Mouse (Mus musculus): ENCODE measurements at regions not wholly inside any gene's neighbourhood (a gene's known extent, or its start where the extent isn't known, plus 50 kb on each side); places are given as distances from the start of the nearest gene placed in this dataset.
"Not testable (repeated sequence)": the region's sequence is repeated elsewhere in the genome, so short reads cannot be mapped to it uniquely, and the experiment has no call there.

GRCm38 (mm10) chr3:60798862-60799261 is 203.7 kb upstream of the P2ry1 start:
- no peak for DNase-seq (ENCODE audit: low read depth, low spot score)

- no peak for DNase-seq (ENCODE audit: low read depth, low spot score)
Observed at GRCm38 (mm10) chr3:60804711-60805293, 197.8 kb upstream of the P2ry1 start.

GRCm38 (mm10) chr3:60811924-60812323 is 190.7 kb upstream of the P2ry1 start:
- no peak for DNase-seq (ENCODE audit: low read depth, low spot score)

- no peak for DNase-seq (ENCODE audit: low read depth, low spot score)
Observed at GRCm38 (mm10) chr3:60813485-60813884, 189.1 kb upstream of the P2ry1 start.

GRCm38 (mm10) chr3:60819684-60820281 is 182.8 kb upstream of the P2ry1 start:
- peak; percentile 33 for DNase-seq (ENCODE audit: low read depth, low spot score)

- DNase-seq (ENCODE audit: low read depth, low spot score): peak; percentile 5
Observed at GRCm38 (mm10) chr3:60821463-60821862, 181.1 kb upstream of the P2ry1 start.

GRCm38 (mm10) chr3:60826759-60827158 is 175.8 kb upstream of the P2ry1 start:
- no peak for DNase-seq (ENCODE audit: low read depth, low spot score)

- no peak for DNase-seq (ENCODE audit: low read depth, low spot score)
Observed at GRCm38 (mm10) chr3:60832385-60832784, 170.2 kb upstream of the P2ry1 start.

- DNase-seq (ENCODE audit: low read depth, low spot score): no peak
Observed at GRCm38 (mm10) chr3:60841895-60842294, 160.7 kb upstream of the P2ry1 start.

- DNase-seq (ENCODE audit: low read depth, low spot score): no peak
Observed at GRCm38 (mm10) chr3:60845293-60845692, 157.3 kb upstream of the P2ry1 start.

GRCm38 (mm10) chr3:60848437-60848836 is 154.2 kb upstream of the P2ry1 start:
- no peak for DNase-seq (ENCODE audit: low read depth, low spot score)

- no peak for DNase-seq (ENCODE audit: low read depth, low spot score)
Observed at GRCm38 (mm10) chr3:60853773-60854172, 148.8 kb upstream of the P2ry1 start.

- no peak for DNase-seq (ENCODE audit: low read depth, low spot score)
Observed at GRCm38 (mm10) chr3:60855734-60856133, 146.9 kb upstream of the P2ry1 start.

- DNase-seq (ENCODE audit: low read depth, low spot score): no peak
Observed at GRCm38 (mm10) chr3:60858474-60859118, 144.0 kb upstream of the P2ry1 start.

GRCm38 (mm10) chr3:60859119-60859515 is 143.5 kb upstream of the P2ry1 start:
- no peak for DNase-seq (ENCODE audit: low read depth, low spot score)

GRCm38 (mm10) chr3:60876858-60877257 is 125.7 kb upstream of the P2ry1 start:
- not testable (repeated sequence) for DNase-seq (ENCODE audit: low read depth, low spot score)

GRCm38 (mm10) chr3:60878880-60879279 is 123.7 kb upstream of the P2ry1 start:
- DNase-seq (ENCODE audit: low read depth, low spot score): no peak

GRCm38 (mm10) chr3:60884027-60884426 is 118.6 kb upstream of the P2ry1 start:
- DNase-seq (ENCODE audit: low read depth, low spot score): no peak

GRCm38 (mm10) chr3:60889191-60889861 is 113.3 kb upstream of the P2ry1 start:
- no peak for DNase-seq (ENCODE audit: low read depth, low spot score)

- no peak for DNase-seq (ENCODE audit: low read depth, low spot score)
Observed at GRCm38 (mm10) chr3:60897628-60898269, 104.8 kb upstream of the P2ry1 start.

- DNase-seq (ENCODE audit: low read depth, low spot score): no peak
Observed at GRCm38 (mm10) chr3:60898720-60899119, 103.9 kb upstream of the P2ry1 start.

GRCm38 (mm10) chr3:60901571-60901970 is 101.0 kb upstream of the P2ry1 start:
- no peak for DNase-seq (ENCODE audit: low read depth, low spot score)
